19 mouse cellular contexts compared by ENCODE assay signal in the genomic region with DNA sequence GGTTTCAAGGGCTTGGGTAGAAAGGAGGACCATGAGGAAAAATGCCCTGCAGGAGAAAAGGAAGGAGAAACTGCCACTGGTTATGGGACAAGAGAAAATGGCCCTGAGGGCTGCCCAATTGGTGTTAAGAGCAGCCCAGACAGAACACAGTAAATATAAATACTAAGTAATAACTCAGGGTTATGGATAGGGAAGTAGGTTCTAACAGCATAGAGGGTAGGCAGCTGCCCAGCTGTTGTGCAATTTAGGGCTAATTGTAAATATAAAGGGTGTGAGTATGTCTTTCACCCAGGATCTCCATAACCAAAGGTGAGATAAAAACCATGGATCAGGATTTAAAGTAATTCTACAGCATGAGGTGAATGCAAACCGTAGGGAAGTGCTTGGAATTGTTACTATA.
A peak's percentile ranks its signal among the peaks of the same experiment; 100 is the strongest.
DNase-seq lines count a peak whose midpoint lies in the region; ATAC-seq lines count a peak whose summit lies in the region.
"Had no signal": no experiment of that assay in that cellular context is flagged by ENCODE, and none has a peak within 500 bp of the region (broad histone marks: within the 10 kb centered on the region; RNA-seq: fewer than 3 reads in every experiment).

No protein-coding gene starts in this region.

- ATAC-seq in common myeloid progenitor, adult 5-6 weeks (replicated peaks; ENCODE audit: low read depth, poor library complexity, severe bottlenecking) = peak; percentile 37; the same call in 1 of the 2 replicates
- peak; percentile 77 for ATAC-seq in granulocyte monocyte progenitor cell, adult 5-6 weeks (replicated peaks; ENCODE audit: poor library complexity, severe bottlenecking)
- ATAC-seq in megakaryocyte progenitor cell, adult 5-6 weeks (replicated peaks; ENCODE audit: poor library complexity) = peak; percentile 70
- ATAC-seq in erythroblast, adult 5-6 weeks (replicated peaks; ENCODE audit: low FRiP score, poor library complexity, severe bottlenecking) = no peak
- ATAC-seq: activated CD4-positive, CD25-positive, alpha-beta regulatory T cell, adult 4 months; CD4-positive, CD25-positive, alpha-beta regulatory T cell, adult 4 months; Patski had no signal

- DNase-seq in adrenal gland, postnatal 10 days = no peak
- DNase-seq in gastrocnemius, postnatal 25 days = no peak
- DNase-seq: adrenal gland, adult 2 months; adrenal gland, adult 8-10 months; adrenal gland, postnatal 14 days; adrenal gland, postnatal 25 days; adrenal gland, postnatal 36 days; B cell, adult 2 months; cerebellum, adult 11 months; cerebellum, adult 11-12 months; cerebellum, adult 18-20 months; cerebellum, adult 2 months had no signal
